Mouse (Mus musculus) limb, embryonic 14.5 days (tissue): ENCODE measurements around the gene Rnase10. TPM values are rescaled to one million over a fixed set of nuclear protein-coding genes. Genes with fewer than 3 reads are reported as not detected.
"Not testable (repeated sequence)": the region's sequence is repeated elsewhere in the genome, so short reads cannot be mapped to it uniquely, and the experiment has no call there.

Source experiments
- ATAC-seq: fragments of 200-750 bp; cut with Nextera tagmentation; 2 replicates; pipeline ENCODE4 v1.8.0; 2017; ENCODE audit warnings: low read depth, moderate number of reproducible peaks, moderate TSS enrichment; ENCODE audit not compliant: low FRiP score
- DNase-seq: peaks from one replicate; pipeline ENCODE4 v3.0.0-alpha.2; 2015; ENCODE audit warnings: low spot score
- H3K27ac ChIP-seq: fragments of 300-500 bp; sonication (generic); replicated peaks from 2 replicates; pipeline ENCODE4 v1.5.1; 2014; ENCODE audit warnings: low read depth, mild to moderate bottlenecking, low read length, moderate library complexity, mixed read lengths
- H3K27me3 ChIP-seq: fragments of 300-500 bp; sonication (generic); 2 replicates; pipeline ENCODE4 v1.6.1; 2014; ENCODE audit warnings: low read length, mixed read lengths; ENCODE audit not compliant: control insufficient read depth, insufficient read depth
- H3K36me3 ChIP-seq: fragments of 300-500 bp; sonication (generic); 2 replicates; pipeline ENCODE4 v1.6.1; 2014; ENCODE audit warnings: mild to moderate bottlenecking, low read length, moderate library complexity, mixed read lengths; ENCODE audit not compliant: control insufficient read depth, insufficient read depth
- H3K4me1 ChIP-seq: fragments of 300-500 bp; sonication (generic); 2 replicates; pipeline ENCODE4 v1.6.1; 2014; ENCODE audit warnings: antibody characterized with exemption, low read length, mixed read lengths; ENCODE audit not compliant: control insufficient read depth, insufficient read depth
- H3K4me2 ChIP-seq: fragments of 300-500 bp; sonication (generic); replicated peaks from 2 replicates; pipeline ENCODE4 v1.6.1; 2014; ENCODE audit warnings: low read depth, mild to moderate bottlenecking, low read length, moderate library complexity; ENCODE audit not compliant: severe bottlenecking
- H3K4me3 ChIP-seq: fragments of 300-500 bp; sonication (generic); replicated peaks from 2 replicates; pipeline ENCODE4 v1.5.1; 2014; ENCODE audit warnings: low read length
- H3K9ac ChIP-seq: fragments of 300-500 bp; sonication (generic); 2 replicates; pipeline ENCODE4 v1.6.1; 2014; ENCODE audit warnings: mild to moderate bottlenecking, low read depth, low read length, moderate library complexity; ENCODE audit not compliant: severe bottlenecking
- H3K9me3 ChIP-seq: fragments of 300-500 bp; sonication (generic); 2 replicates; pipeline ENCODE4 v1.6.1; 2016; ENCODE audit warnings: low read length; ENCODE audit not compliant: control insufficient read depth
- POLR2A ChIP-seq: fragments of 200-500 bp; IDR thresholded peaks from 2 replicates; pipeline ENCODE4 v1.8.0; 2012; ENCODE audit warnings: inconsistent platforms, mild to moderate bottlenecking, moderate library complexity, borderline replicate concordance; ENCODE audit not compliant: insufficient read depth, insufficient read length; ENCODE audit errors: extremely low read depth
- WGBS: fragments of 180-500 bp; shearing (Covaris S2); extraction: QIAGEN DNeasy Blood & Tissue Kit; methylation state at CpG from one replicate; pipeline ENCODE4 v1.1.7; 2014; 5-methylcytosine and 5-hydroxymethylcytosine counted together
- polyA plus RNA-seq, 2 experiments: library from polyadenylated mRNA; depleted of rRNA in 1 of 2; stranded (reverse) in 1 of 2; unstranded in 1 of 2; fragments of >200 nt; fragmentation: Nextera tagmentation in 1 of 2; extraction: Ambion mirVana in 1 of 2; gene quantifications; 2 replicates each; pipeline versions ENCODE4 v1.2.1 to v1.2.3; 2012 to 2014

Rnase10 gene
- polyA plus RNA-seq, 2 experiments: 0.13 TPM; not detected in 1

DNA sequence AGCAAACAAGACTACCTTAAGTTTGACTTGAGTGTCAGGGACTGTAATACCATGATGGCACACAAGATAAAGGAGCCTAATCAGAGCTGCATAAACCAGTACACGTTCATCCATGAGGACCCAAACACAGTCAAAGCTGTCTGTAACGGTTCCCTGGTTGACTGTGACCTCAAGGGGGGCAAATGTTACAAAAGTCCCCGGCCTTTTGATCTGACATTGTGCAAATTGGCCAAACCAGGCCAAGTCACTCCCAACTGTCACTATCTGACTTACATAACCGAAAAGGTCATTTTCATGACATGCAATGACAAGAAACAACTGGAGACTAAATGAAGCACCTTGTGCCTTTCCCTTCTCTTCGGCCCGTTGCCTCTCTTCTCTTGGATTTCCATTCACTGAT, 2.0 kb downstream of the Rnase10 start:
- 89% methylated on average over 6 of the region's 6 CpGs for WGBS
- no peak for ATAC-seq
- H3K4me1 ChIP-seq: no peaks in the 10 kb centered on the region
- no peak overlapping the region for H3K9ac ChIP-seq
- no peak overlapping the region for H3K4me3 ChIP-seq
- no peak overlapping the region for H3K4me2 ChIP-seq
- H3K36me3 ChIP-seq: no peaks in the 10 kb centered on the region
- no peak for DNase-seq
- no peaks in the 10 kb centered on the region for H3K27me3 ChIP-seq
- H3K9me3 ChIP-seq: no peaks in the 10 kb centered on the region
- H3K27ac ChIP-seq: no peak overlapping the region
- no peak for TF ChIP-seq POLR2A

DNA sequence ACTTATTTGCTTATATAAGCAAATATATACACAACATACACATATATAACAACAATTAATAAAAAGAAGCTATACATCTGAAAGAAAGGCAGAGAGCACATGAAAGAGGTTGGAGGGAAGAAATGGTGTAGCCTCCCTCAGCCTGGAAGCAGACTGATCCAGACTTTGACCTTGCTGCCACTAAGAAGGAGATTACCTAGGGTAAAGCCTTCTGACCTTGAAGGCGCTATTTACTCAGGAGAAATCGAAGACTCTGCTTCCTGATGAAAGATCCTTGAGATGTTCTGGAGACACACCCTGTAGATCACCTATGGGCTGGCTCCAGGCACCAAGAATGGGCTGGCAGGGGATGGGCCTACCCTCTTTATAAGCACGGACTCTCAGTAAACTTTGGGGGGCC, 7.2 kb downstream of the Rnase10 start:
- H3K27me3 ChIP-seq, ATAC-seq, DNase-seq, H3K36me3 ChIP-seq, H3K4me1 ChIP-seq, H3K9me3 ChIP-seq, H3K4me3 ChIP-seq, H3K9ac ChIP-seq, H3K4me2 ChIP-seq, H3K27ac ChIP-seq: not testable (repeated sequence)
- 89% methylated on average over 3 of the region's 3 CpGs for WGBS

DNA sequence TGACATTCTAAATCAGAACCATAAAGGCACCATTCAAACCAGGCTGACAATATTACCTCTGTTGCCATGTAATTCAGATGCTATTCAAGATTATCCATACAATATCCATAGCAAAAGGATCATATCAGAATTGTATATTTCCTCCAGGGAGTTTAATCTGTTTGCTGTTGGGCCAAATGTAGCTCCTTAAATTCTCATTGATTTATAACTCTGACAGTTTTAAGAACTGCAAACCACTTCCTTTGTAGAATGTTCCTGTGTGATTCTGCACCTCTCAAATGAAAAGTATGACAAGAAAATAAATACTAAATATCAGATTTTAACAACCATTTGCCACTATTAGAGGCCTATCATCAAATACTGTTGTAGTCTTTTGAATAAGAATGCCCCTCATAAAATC, 8.2 kb downstream of the Rnase10 start:
- Histone ChIP-seq H3K4me2 (no peak overlapping the region), H3K4me3 (no peak overlapping the region), H3K27ac (no peak overlapping the region), H3K9ac (no peak overlapping the region), H3K27me3 (no peaks in the 10 kb centered on the region), H3K9me3 (no peaks in the 10 kb centered on the region), H3K36me3 (no peaks in the 10 kb centered on the region), H3K4me1 (no peaks in the 10 kb centered on the region)
- no peak for ATAC-seq
- no peak for TF ChIP-seq POLR2A
- no peak for DNase-seq

GRCm38 (mm10) chr14:51017256-51017655, 9.7 kb downstream of the Rnase10 start:
- H3K27ac ChIP-seq: no peak overlapping the region
- no peaks in the 10 kb centered on the region for H3K9me3 ChIP-seq
- H3K4me2 ChIP-seq: no peak overlapping the region
- ATAC-seq (no peak), DNase-seq (peak; percentile 31)
- 64% methylated on average over 3 of the region's 3 CpGs for WGBS
- TF ChIP-seq POLR2A: no peak
- H3K36me3 ChIP-seq: no peaks in the 10 kb centered on the region
- no peaks in the 10 kb centered on the region for H3K4me1 ChIP-seq
- no peaks in the 10 kb centered on the region for H3K27me3 ChIP-seq
- no peak overlapping the region for H3K9ac ChIP-seq
- H3K4me3 ChIP-seq: no peak overlapping the region

DNA sequence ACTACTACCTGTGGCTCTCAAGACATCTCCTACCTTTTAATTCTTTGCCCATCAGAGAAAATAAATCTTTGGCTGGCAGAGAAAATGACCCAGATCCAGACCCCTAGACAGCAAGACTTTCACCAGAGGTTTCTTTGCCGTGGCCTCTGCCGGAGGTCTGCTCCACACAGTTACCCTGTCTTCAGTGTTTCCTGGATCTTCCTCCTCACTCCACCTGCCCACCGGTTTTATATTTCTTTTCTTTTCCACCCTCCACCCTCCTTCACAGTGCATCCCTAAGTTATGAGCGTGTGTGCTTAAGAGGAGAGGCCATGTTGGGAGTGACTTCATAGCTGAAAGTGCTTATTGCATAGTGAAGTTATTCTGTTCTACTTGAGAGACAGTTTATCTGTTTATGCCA, 15.9 kb downstream of the Rnase10 start:
- H3K4me1 ChIP-seq: no peaks in the 10 kb centered on the region

GRCm38 (mm10) chr14:51024820-51025219, 17.3 kb downstream of the Rnase10 start:
- Histone ChIP-seq H3K27ac (no peak overlapping the region), H3K27me3 (no peaks in the 10 kb centered on the region), H3K9me3 (no peaks in the 10 kb centered on the region), H3K36me3 (no peaks in the 10 kb centered on the region), H3K4me2 (no peak overlapping the region), H3K9ac (no peak overlapping the region), H3K4me3 (no peak overlapping the region), H3K4me1 (no peaks in the 10 kb centered on the region)
- no peak for TF ChIP-seq POLR2A
- DNase-seq (no peak), ATAC-seq (no peak)
- WGBS: 85% methylated on average over 1 of the region's 1 CpGs

More for the DNA sequence above, 15.9 kb downstream of the Rnase10 start:
- Histone ChIP-seq H3K9ac (no peak overlapping the region), H3K4me3 (no peak overlapping the region), H3K27ac (no peak overlapping the region), H3K36me3 (no peaks in the 10 kb centered on the region), H3K27me3 (no peaks in the 10 kb centered on the region), H3K4me2 (no peak overlapping the region), H3K9me3 (no peaks in the 10 kb centered on the region)
- 83% methylated on average over 4 of the region's 4 CpGs for WGBS
- ATAC-seq (no peak), DNase-seq (no peak)
- no peak for TF ChIP-seq POLR2A
